Mouse (Mus musculus): ENCODE results near the gene Acat3.
"Not testable (repeated sequence)": the region's sequence is repeated elsewhere in the genome, so short reads cannot be mapped to it uniquely, and the experiment has no call there.

Gene Acat3

GRCm38 (mm10) chr17:12940151-12940805 is at the start of gene Acat3:
Gene Acat3, minus strand, starts transcription at chr17:12940600.
- peak; percentile 66 for DNase-seq (ENCODE audit: low read depth, low spot score)

- not testable (repeated sequence) for DNase-seq (ENCODE audit: low read depth, low spot score)
Measured at GRCm38 (mm10) chr17:12988096-12988495, 47.7 kb upstream of the Acat3 start.

GRCm38 (mm10) chr17:12983988-12984387 is 43.6 kb upstream of the Acat3 start:
- DNase-seq (ENCODE audit: low read depth, low spot score) = no peak

- DNase-seq (ENCODE audit: low read depth, low spot score) = no peak
Measured at GRCm38 (mm10) chr17:12978546-12978945, 38.1 kb upstream of the Acat3 start.

GRCm38 (mm10) chr17:12973851-12974250 is 33.5 kb upstream of the Acat3 start:
- DNase-seq (ENCODE audit: low read depth, low spot score) = peak; percentile 52

- DNase-seq (ENCODE audit: low read depth, low spot score) = no peak
Measured at GRCm38 (mm10) chr17:12967173-12967572, 26.8 kb upstream of the Acat3 start.

DNA sequence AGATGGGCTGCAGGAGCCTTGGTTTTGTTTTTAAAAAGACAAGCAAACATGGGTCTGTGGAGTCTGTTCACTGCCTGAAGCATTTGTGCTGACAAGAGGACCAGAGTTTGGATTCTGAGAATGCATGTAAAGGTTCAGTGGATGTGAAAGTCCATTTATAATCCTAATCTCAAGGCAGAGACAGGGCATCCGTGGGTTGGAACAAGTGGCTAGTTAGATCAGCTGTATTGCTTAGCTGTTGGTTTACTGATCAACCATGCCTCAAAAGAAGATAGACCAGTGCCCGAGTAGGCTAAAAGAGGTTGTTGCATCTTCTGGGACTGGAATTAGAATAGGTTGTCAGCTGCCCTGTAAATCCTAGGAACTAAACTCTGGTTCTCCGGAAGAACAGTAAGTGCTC is 23.1 kb upstream of the Acat3 start:
- no peak for DNase-seq (ENCODE audit: low read depth, low spot score)

GRCm38 (mm10) chr17:12960331-12960873 is 20.0 kb upstream of the Acat3 start, which contains the start of gene Acat2:
Gene Acat2, minus strand, starts transcription at chr17:12960747.
- peak; percentile 97 for DNase-seq (ENCODE audit: low read depth, low spot score)

DNA sequence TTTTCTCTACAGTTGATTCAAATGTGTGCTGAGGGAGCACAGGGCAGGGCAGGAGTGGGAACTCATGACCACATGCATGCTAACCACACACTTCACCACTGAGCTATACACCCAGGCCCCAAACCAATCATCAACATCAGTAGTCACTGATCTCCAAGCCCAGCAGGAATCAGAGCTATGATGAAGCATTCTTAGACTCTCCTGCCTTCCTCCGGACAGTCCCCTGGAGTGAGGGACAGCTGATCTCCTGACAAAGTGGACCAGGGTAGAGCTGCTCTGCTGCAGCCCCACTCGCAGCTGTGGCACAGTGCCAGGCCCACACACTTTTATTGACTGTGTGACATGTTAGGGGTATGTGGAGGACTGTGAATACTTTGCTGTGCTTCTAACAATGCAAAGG is 19.0 kb upstream of the Acat3 start:
- DNase-seq (ENCODE audit: low read depth, low spot score) = not testable (repeated sequence)

DNA sequence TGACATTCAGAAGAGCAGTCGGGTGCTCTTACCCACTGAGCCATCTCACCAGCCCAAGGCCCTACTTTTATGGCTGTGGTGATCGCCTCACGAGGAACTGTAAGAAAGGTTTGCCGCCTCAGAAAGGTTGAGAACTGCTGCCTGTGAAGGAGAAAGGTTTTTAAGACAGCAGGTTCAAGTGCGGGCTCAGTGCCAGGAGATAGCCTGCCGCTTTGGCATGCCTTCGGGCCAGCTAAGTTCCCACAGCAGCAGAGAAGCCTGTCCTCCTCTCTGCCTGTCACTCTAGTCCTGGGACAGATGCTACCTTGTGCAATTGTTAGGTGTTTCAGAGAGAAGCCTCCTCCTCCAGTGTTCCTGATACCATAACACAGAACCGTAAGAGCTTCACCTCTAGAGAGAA is 16.3 kb upstream of the Acat3 start:
- DNase-seq (ENCODE audit: low read depth, low spot score) = no peak

- DNase-seq (ENCODE audit: low read depth, low spot score) = no peak
Measured at GRCm38 (mm10) chr17:12949669-12950068, 9.3 kb upstream of the Acat3 start.

DNA sequence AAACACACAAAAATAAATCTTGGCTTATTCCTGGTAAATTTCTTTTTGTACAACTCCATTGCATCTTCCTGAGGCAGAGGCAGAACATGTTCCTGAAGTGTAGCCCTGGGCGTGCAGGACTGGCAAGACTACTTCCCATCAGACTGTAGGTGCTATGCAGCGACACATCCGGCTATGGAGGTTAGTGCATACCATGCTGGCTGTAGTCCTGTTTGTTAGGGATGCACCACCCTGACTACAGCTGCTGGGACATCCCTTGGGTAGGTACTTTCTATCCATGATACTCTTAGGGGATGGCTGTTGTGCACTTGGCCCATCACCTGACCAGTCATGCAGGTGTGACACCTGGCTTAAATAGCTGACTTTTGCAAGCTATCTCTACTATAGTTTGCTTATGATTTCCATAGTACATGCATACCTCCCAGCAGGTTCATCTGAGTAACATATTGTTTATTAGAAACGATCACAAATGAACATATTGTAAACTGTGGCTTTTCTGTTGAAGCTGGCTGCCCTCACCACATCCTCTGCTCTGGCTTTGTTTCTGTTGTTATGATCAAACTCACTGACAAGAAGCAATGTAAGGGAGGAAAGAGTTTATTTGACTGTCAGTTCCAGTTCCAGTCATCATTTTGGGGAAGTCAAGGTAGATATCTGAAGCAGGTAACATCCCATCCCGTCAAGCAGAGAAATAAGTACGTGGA is 2.2 kb upstream of the Acat3 start:
- no peak for DNase-seq (ENCODE audit: low read depth, low spot score)

DNA sequence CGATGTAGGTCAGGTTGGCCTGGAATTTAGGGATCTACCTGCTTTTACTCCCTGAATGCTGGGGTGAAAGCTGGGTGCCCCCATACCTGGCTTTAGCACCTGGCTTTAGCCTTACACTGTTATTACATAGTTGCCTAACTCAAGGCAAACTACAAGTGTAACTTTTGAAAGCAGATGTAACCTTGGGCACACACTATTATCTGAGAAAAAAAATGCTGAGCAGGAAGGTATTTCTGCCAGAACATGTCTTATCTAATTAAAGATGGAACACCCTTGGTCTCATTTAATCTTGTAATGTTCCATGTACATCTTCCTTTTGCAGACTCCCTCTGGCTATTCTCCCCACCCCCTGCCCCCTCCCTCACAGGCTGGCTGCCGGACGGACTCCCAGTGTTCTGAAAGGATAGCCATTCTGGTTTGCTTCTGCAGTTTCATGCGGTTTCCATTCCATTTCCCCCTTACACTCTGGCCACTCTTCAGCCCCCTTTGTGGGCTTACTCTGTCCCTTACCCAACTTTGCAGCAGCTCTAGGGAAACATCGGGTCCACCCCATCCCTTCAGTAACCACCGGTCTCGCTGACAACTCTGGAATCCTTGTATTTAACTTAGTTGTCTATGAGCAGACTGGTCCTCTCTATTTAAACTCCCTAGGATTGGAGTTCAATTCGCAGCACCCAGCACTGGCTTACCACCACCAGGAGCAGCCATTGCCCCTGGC is 1.3 kb upstream of the Acat3 start:
- no peak for DNase-seq (ENCODE audit: low read depth, low spot score)

DNA sequence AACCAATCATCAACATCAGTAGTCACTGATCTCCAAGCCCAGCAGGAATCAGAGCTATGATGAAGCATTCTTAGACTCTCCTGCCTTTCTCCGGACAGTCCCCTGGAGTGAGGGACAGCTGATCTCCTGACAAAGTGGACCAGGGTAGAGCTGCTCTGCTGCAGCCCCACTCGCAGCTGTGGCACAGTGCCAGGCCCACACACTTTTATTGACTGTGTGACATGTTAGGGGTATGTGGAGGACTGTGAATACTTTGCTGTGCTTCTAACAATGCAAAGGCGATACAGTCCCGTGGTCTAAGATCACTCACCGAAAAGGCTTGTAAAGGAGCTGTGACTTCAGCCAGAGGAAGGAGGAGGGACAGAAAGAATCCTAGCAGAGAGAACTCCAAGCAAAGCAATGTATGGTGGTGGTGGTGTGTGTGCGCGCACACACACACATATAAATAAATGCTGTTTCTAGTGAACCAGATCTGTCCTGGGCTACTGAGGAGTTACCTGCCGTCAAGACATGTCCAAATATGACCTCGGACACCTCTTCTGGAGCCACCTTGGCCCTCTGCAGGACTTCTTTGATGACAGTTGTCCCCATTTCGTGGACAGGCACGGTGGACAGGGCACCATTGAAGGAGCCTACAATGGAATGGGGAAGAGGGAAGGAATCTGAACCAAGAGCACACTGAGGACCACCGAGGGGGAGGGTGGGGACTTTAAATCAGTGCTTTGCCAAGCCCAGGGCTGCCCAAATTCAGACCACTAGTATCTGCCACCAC is 837 bp downstream of the Acat3 start:
- DNase-seq (ENCODE audit: low read depth, low spot score) = not testable (repeated sequence)

GRCm38 (mm10) chr17:12938077-12938476 is 2.3 kb downstream of the Acat3 start:
- DNase-seq (ENCODE audit: low read depth, low spot score) = peak; percentile 14

- no peak for DNase-seq (ENCODE audit: low read depth, low spot score)
Measured at GRCm38 (mm10) chr17:12937412-12937970, 2.9 kb downstream of the Acat3 start.

DNA sequence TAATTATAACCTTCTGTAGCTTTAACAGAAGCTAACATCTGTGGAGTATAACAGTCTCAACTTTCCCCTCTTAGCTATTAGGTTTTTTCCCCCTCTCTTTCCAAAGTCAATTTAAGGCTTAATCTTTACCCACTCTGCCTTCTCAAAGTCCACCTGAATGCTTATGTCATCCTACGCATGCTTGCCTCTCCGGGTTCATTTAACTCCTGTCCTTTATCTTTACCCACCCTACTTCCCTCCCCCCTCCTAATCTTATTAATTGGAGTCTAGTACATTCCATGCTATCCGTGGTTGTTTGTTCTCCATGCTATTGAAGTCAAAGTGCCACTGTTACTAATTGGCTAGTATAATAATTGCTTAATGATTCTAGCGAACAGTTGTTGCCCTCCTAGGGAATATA is 4.7 kb downstream of the Acat3 start:
- DNase-seq (ENCODE audit: low read depth, low spot score) = no peak

DNA sequence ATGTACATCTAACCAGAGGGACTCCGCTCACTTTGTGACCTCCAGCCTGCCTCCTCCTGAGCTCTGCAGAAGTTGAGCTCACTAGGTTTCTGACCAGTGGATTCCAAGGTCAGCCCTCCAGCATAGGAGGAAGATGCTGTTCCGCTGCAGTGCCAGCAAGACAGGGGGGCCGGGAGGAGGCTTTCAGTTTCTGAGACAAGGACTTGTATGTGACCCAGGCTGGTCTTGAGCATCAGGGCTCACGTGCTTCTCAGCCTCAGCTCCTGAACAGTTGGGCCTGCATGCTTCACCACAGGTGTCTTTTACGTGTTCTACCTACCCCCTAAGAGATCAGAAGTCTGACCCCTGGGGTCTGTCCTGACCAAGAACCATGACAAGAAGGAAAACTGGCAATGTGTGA is 8.8 kb downstream of the Acat3 start:
- DNase-seq (ENCODE audit: low read depth, low spot score) = not testable (repeated sequence)

- DNase-seq (ENCODE audit: low read depth, low spot score) = no peak
Measured at GRCm38 (mm10) chr17:12925703-12926180, 14.7 kb downstream of the Acat3 start.

GRCm38 (mm10) chr17:12925001-12925400 is 15.4 kb downstream of the Acat3 start:
- no peak for DNase-seq (ENCODE audit: low read depth, low spot score)

DNA sequence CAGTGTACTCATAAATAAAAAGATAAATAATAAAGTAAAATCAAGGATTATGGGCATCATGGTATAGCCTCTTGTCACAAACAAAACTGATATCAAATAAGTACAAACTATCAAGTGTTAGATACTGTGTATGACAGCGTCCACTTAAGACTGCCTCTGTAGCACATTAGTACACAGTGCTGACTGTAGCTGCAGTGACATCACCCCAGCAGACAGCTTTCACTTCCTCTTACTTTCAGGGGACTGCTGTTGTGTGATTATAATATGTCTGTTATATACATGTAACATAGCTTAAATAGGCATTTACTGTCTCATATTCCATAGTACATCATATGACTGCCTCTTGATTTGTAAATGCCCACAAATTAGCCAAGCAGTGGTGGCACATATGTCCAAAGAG is 19.3 kb downstream of the Acat3 start:
- DNase-seq (ENCODE audit: low read depth, low spot score) = no peak

Measured in brain, adult 2 months (tissue).